Mouse (Mus musculus): Measurements from ENCODE around the gene Ext2. TPM values are rescaled to one million over a fixed set of nuclear protein-coding genes. Genes with fewer than 3 reads are reported as not detected.

Gene Ext2
- polyA plus RNA-seq, 1 experiment from 2014 or later = 22.6 TPM

- ATAC-seq (no peak), DNase-seq (no peak)
- TF ChIP-seq EP300 (IDR thresholded peaks at IDR 0.05; ENCODE audit: low read depth) (no peak), CTCF (IDR thresholded peaks at IDR 0.05; ENCODE audit: low read depth) (no peak)
- no peaks in the 10 kb centered on the region for H3K27me3 ChIP-seq (ENCODE audit: insufficient read depth, low read length)
- no peak overlapping the region for H3K4me2 ChIP-seq (ENCODE audit: low read depth, low read length)
- H3K27ac ChIP-seq (ENCODE audit: low read depth) = no peak overlapping the region
- no peaks in the 10 kb centered on the region for H3K4me1 ChIP-seq (ENCODE audit: insufficient read depth)
- WGBS (ENCODE audit: insufficient replicate concordance) = 71% methylated on average over 5 of the region's 5 CpGs
- H3K9me3 ChIP-seq (ENCODE audit: low read length) = no peaks in the 10 kb centered on the region
- H3K9ac ChIP-seq (replicated peaks) = no peak overlapping the region
- peaks cover 14% of the 10 kb centered on the region; the same call in 1 of the 2 replicates for H3K36me3 ChIP-seq (replicated peaks; ENCODE audit: insufficient read depth, low read length)
- no peak overlapping the region for H3K4me3 ChIP-seq (ENCODE audit: low read depth, low read length)
These were observed 17.3 kb downstream of the Ext2 start for GRCm38 (mm10) chr2:93805066-93805465.

- Histone ChIP-seq H3K9me3 (ENCODE audit: low read length) (no peaks in the 10 kb centered on the region), H3K4me1 (ENCODE audit: insufficient read depth) (no peaks in the 10 kb centered on the region), H3K9ac (replicated peaks) (no peak overlapping the region), H3K36me3 (replicated peaks; ENCODE audit: insufficient read depth, low read length) (peaks cover 17% of the 10 kb centered on the region; the same call in 1 of the 2 replicates), H3K27ac (ENCODE audit: low read depth) (no peak overlapping the region), H3K27me3 (ENCODE audit: insufficient read depth, low read length) (no peaks in the 10 kb centered on the region), H3K4me2 (ENCODE audit: low read depth, low read length) (no peak overlapping the region), H3K4me3 (ENCODE audit: low read depth, low read length) (no peak overlapping the region)
- ATAC-seq (no peak), DNase-seq (no peak)
- 78% methylated on average over 2 of the region's 2 CpGs for WGBS (ENCODE audit: insufficient replicate concordance)
- no peak for TF ChIP-seq CTCF (IDR thresholded peaks at IDR 0.05; ENCODE audit: low read depth)
- TF ChIP-seq EP300 (IDR thresholded peaks at IDR 0.05; ENCODE audit: low read depth) = no peak
These were observed 19.4 kb downstream of the Ext2 start for GRCm38 (mm10) chr2:93802947-93803346.

GRCm38 (mm10) chr2:93801097-93801496 is 21.3 kb downstream of the Ext2 start:
- no peak for DNase-seq
- no peaks in the 10 kb centered on the region for H3K27me3 ChIP-seq (ENCODE audit: insufficient read depth, low read length)
- ATAC-seq = no peak
- H3K4me1 ChIP-seq (ENCODE audit: insufficient read depth) = no peaks in the 10 kb centered on the region
- H3K9me3 ChIP-seq (ENCODE audit: low read length) = no peaks in the 10 kb centered on the region
- WGBS (ENCODE audit: insufficient replicate concordance) = 83% methylated on average over 7 of the region's 7 CpGs
- H3K4me3 ChIP-seq (ENCODE audit: low read depth, low read length) = no peak overlapping the region
- H3K4me2 ChIP-seq (ENCODE audit: low read depth, low read length) = no peak overlapping the region
- no peak overlapping the region for H3K27ac ChIP-seq (ENCODE audit: low read depth)
- no peak overlapping the region for H3K9ac ChIP-seq (replicated peaks)
- TF ChIP-seq CTCF (IDR thresholded peaks at IDR 0.05; ENCODE audit: low read depth) = no peak
- TF ChIP-seq EP300 (IDR thresholded peaks at IDR 0.05; ENCODE audit: low read depth) = no peak
- H3K36me3 ChIP-seq (replicated peaks; ENCODE audit: insufficient read depth, low read length) = peaks cover 20% of the 10 kb centered on the region; the same call in 1 of the 2 replicates

- peaks cover 2% of the 10 kb centered on the region; the same call in 1 of the 2 replicates for H3K4me1 ChIP-seq (ENCODE audit: insufficient read depth)
- no peak overlapping the region for H3K4me3 ChIP-seq (ENCODE audit: low read depth, low read length)
- peaks cover 25% of the 10 kb centered on the region; the same call in 1 of the 2 replicates for H3K36me3 ChIP-seq (replicated peaks; ENCODE audit: insufficient read depth, low read length)
- no peak overlapping the region for H3K27ac ChIP-seq (ENCODE audit: low read depth)
- H3K9me3 ChIP-seq (ENCODE audit: low read length) = no peaks in the 10 kb centered on the region
- ATAC-seq = no peak
- DNase-seq = no peak
- no peak overlapping the region for H3K9ac ChIP-seq (replicated peaks)
- WGBS (ENCODE audit: insufficient replicate concordance) = 80% methylated on average over 19 of the region's 19 CpGs
- no peak overlapping the region for H3K4me2 ChIP-seq (ENCODE audit: low read depth, low read length)
- no peaks in the 10 kb centered on the region for H3K27me3 ChIP-seq (ENCODE audit: insufficient read depth, low read length)
- peak; percentile 14; the same call in 1 of the 2 replicates for TF ChIP-seq CTCF (IDR thresholded peaks at IDR 0.05; ENCODE audit: low read depth)
- no peak for TF ChIP-seq EP300 (IDR thresholded peaks at IDR 0.05; ENCODE audit: low read depth)
These were observed 25.1 kb downstream of the Ext2 start for GRCm38 (mm10) chr2:93797162-93797795.

GRCm38 (mm10) chr2:93794375-93794774 is 28.0 kb downstream of the Ext2 start:
- TF ChIP-seq CTCF (IDR thresholded peaks at IDR 0.05; ENCODE audit: low read depth) (no peak), EP300 (IDR thresholded peaks at IDR 0.05; ENCODE audit: low read depth) (no peak)
- no peaks in the 10 kb centered on the region for H3K27me3 ChIP-seq (ENCODE audit: insufficient read depth, low read length)
- no peaks in the 10 kb centered on the region for H3K9me3 ChIP-seq (ENCODE audit: low read length)
- no peak overlapping the region for H3K4me3 ChIP-seq (ENCODE audit: low read depth, low read length)
- H3K27ac ChIP-seq (ENCODE audit: low read depth) = no peak overlapping the region
- H3K4me1 ChIP-seq (ENCODE audit: insufficient read depth) = peaks cover 6% of the 10 kb centered on the region; the same call in 1 of the 2 replicates
- DNase-seq (no peak), ATAC-seq (no peak)
- peaks cover 20% of the 10 kb centered on the region; the same call in 1 of the 2 replicates for H3K36me3 ChIP-seq (replicated peaks; ENCODE audit: insufficient read depth, low read length)
- WGBS (ENCODE audit: insufficient replicate concordance) = 80% methylated on average over 5 of the region's 5 CpGs
- H3K9ac ChIP-seq (replicated peaks) = no peak overlapping the region
- H3K4me2 ChIP-seq (ENCODE audit: low read depth, low read length) = no peak overlapping the region

- Histone ChIP-seq H3K9me3 (ENCODE audit: low read length) (no peaks in the 10 kb centered on the region), H3K9ac (replicated peaks) (0 out of 2 replicates have a peak overlapping the region, but pooled peaks have one; percentile 46), H3K36me3 (replicated peaks; ENCODE audit: insufficient read depth, low read length) (peaks cover 10% of the 10 kb centered on the region; the same call in 1 of the 2 replicates), H3K4me2 (ENCODE audit: low read depth, low read length) (0 out of 2 replicates have a peak overlapping the region, but pooled peaks have one; percentile 18), H3K4me3 (ENCODE audit: low read depth, low read length) (no peak overlapping the region), H3K27ac (ENCODE audit: low read depth) (peak overlapping the region; percentile 55), H3K4me1 (ENCODE audit: insufficient read depth) (peaks cover 6% of the 10 kb centered on the region; the same call in 1 of the 2 replicates), H3K27me3 (ENCODE audit: insufficient read depth, low read length) (no peaks in the 10 kb centered on the region)
- peak; percentile 80 for ATAC-seq
- 32% methylated on average over 13 of the region's 13 CpGs for WGBS (ENCODE audit: insufficient replicate concordance)
- TF ChIP-seq CTCF (IDR thresholded peaks at IDR 0.05; ENCODE audit: low read depth) = no peak
- TF ChIP-seq EP300 (IDR thresholded peaks at IDR 0.05; ENCODE audit: low read depth) = no peak
- peak; percentile 51 for DNase-seq
These were observed 30.6 kb downstream of the Ext2 start for GRCm38 (mm10) chr2:93791516-93792499.

Measured in liver, postnatal 0 days (tissue).